Mouse (Mus musculus) kidney, adult 11 months (tissue): ENCODE data around the gene Olfr1298.

Source experiments
- DNase-seq: peaks from one replicate; pipeline ENCODE4 v3.0.0; 2022

Gene Olfr1298

DNA sequence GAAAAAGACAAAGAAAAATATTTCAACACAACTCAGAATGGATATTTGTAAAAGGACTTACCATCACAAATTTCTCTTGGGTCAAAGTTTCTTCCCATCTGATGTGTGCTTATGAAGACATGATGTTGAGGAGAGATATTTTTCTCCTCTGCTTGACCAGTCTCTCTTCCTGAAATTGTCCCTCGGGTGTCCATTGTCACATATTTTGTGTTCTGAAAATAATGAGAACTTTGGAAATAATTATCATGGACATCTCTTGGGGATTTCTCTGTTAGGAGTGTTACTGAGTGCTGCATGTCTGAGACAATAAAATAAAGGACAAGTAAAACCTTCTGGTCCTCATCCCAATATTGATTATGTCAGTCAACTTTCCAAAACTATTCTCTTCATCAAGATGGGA is at the start of gene Olfr1298:
Olfr1298 (minus strand) TSS at position 101 of the 400 bp plus-strand sequence.
- DNase-seq: no peak

DNA sequence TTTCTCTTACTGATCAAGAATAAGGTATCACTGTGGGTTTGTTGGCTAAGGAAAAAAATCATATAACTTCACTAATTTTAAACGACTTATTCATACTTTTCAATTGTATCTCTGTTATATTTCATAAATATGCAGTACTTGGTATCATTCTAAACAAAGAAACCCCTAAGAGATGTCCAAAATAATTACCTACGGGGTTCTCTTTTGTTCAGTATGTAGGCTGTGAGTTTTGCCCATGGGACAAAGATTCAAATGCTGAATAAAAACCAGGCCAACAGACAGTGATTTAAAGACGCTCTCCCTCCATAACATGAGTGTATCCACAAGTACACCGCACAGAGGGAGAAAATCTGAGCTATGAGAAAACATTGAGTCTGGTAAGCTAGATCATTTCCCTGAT is 12.1 kb upstream of the Olfr1298 start, which contains the start of gene Olfr1299:
Olfr1299 (plus strand) TSS at position 301 of the 400 bp plus-strand sequence.
- no peak for DNase-seq

- DNase-seq: no peak
These were observed 22.6 kb downstream of the Olfr1298 start, which contains the start of gene Olfr1297 for GRCm38 (mm10) chr2:111626397-111626796. Olfr1297 (minus strand) TSS chr2:111626497.
